Mouse (Mus musculus): ENCODE measurements around the gene Il17rb.

Gene Il17rb

DNA sequence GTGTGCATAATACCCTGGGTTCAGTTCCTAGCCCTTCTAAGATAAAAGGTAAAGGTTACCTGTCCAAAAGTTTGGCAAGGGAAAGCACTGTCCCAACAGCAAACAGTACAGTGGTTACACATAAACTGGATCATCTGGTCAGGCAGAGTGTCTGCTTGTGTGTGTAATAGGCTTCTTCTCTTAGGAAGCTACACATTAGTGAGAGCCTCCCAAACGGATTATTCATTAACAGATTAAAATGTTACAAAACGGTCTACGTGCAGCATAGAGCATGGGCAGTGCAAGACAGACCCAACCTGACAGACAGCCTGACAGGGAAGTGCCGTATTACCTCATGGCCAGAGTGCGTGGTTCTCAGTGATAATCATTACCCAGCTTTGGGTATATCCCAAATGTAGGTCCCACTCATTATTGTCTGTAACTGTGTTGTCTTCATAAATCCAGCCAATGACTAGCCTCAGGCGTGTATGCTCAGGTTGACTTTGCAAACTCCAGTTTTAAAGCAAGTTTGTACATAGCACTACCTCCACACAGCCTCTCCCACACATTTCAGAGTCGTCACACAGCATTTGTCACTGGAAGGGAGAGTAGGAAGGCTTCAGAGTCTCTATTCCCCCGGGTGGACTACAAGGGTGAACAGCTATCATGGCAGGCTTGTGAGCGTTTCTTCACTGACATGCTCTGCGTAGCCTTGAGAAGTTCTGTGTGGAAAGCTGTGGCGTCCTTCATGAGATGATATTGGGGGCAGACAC, 12.5 kb downstream of the Il17rb start:
- peak; percentile 17; the same call in 1 of the 2 replicates for TF ChIP-seq GATA4 (IDR thresholded peaks at IDR 0.05; ENCODE audit: insufficient replicate concordance, low read length)

DNA sequence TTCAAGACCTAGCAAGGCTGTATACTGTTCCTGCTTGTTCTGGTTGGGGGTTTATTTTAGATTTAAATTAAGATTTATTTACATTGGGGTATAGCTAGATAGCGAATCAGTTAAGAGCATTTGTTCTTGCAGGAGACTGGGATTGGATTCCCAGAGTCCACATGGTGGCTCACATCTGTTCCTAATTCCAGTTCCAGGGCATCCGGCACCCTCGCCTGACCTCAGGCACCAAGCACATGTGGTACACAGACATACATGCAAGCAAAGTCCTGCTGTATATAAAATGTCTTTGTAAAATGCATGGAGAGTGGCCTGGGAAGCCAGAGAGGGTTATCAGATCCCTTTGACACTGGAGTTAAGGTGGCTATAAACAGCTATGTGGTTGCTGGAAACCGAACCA, 13.7 kb downstream of the Il17rb start:
- TF ChIP-seq GATA4 (IDR thresholded peaks at IDR 0.05; ENCODE audit: insufficient replicate concordance, low read length) = no peak

- TF ChIP-seq GATA4 (IDR thresholded peaks at IDR 0.05; ENCODE audit: insufficient replicate concordance, low read length) = no peak
These were observed 20.4 kb downstream of the Il17rb start for GRCm38 (mm10) chr14:29988337-29988736.

DNA sequence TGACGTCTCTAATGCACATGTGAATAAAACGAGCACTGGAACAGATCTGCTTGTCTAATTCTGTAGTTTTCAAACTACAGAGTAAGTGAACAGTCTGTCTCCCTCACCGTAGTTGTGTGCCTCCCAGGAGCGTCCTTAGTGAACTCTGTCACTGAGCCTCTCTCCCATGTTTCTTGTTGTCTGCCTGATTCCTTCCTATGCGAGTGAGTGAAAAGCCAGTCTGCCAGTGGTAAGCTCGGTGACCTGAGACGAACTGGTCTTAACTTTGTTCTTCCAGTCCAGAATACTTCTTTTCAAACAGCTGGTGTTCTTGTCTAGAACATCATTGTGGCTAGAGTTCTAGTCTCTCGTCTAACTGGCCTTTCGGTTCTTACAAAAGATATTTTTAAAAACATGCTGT, 21.0 kb downstream of the Il17rb start:
- no peak for TF ChIP-seq GATA4 (IDR thresholded peaks at IDR 0.05; ENCODE audit: insufficient replicate concordance, low read length)

GRCm38 (mm10) chr14:29987276-29987675, 21.4 kb downstream of the Il17rb start:
- no peak for TF ChIP-seq GATA4 (IDR thresholded peaks at IDR 0.05; ENCODE audit: insufficient replicate concordance, low read length)

DNA sequence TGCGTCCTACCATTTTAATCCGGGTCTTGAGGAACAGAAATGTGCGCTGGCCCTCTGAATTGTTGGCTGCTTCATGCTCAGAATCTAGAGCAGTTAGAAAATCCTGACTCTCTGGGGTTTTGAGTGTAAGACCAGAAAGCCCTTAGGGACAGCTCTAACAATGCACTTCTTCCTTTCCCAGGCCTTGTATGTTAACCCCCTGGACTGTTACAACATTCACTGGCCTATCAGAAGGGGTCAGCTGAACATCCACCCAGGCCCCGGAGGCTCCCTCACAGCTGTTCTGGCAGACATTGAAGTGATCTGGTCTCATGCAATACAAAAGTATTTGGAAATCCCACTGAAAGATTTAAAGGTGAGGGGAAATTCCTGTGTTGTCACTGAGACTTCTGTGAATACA, 22.6 kb downstream of the Il17rb start:
- no peak for TF ChIP-seq GATA4 (IDR thresholded peaks at IDR 0.05; ENCODE audit: insufficient replicate concordance, low read length)

GRCm38 (mm10) chr14:29980447-29981205, 28.1 kb downstream of the Il17rb start:
- no peak for TF ChIP-seq GATA4 (IDR thresholded peaks at IDR 0.05; ENCODE audit: insufficient replicate concordance, low read length)

DNA sequence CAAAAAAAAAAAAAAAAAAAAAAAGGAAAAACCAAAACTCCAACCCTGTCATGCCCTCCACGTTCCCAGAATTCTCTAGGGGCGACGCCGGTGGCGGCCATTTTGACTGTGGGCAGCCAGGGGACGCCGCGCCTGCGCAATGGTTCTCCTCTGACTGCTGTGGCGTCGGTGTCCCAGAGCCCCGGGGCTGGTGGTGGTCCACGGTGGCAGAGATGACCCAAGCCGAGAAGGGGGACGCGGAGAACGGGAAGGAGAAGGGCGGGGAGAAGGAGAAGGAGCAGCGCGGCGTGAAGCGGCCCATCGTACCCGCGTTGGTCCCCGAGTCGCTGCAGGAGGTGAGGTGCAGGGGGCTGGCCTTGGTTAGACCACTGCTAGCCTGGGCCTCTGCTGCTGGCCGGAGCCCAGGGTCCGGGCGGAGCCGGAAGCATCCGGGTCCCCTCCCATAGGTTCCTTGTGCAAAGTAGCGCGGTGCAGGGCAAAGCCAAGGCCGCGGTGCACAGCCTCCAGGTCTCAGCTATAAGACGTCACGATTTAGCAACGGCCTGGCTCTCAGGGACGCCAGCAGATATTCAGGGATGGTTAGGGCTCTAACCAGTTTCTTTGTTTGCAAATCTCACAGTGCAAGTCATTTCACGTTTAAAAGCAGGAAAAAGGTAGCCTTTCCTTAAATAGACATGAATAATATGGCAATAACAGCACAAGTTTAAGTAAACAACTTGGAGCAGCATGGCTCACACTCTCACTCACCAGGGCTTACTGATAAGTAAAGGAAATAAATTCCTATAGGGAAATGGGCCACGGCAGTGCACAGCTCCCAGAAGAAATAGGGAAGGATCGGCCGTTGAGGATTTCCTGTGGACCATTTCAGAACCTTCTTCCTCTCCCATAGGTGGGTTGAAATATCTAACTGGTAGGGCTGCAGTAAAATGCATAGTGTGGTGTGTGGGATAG, 30.2 kb downstream of the Il17rb start, which contains the start of gene Actr8:
Actr8 (plus strand) TSS at position 84 of the 951 bp plus-strand sequence.
- no peak for TF ChIP-seq GATA4 (IDR thresholded peaks at IDR 0.05; ENCODE audit: insufficient replicate concordance, low read length)

GRCm38 (mm10) chr14:29976927-29977326, 31.8 kb downstream of the Il17rb start:
- peak; percentile 60; the same call in 1 of the 2 replicates for TF ChIP-seq GATA4 (IDR thresholded peaks at IDR 0.05; ENCODE audit: insufficient replicate concordance, low read length)

- no peak for TF ChIP-seq GATA4 (IDR thresholded peaks at IDR 0.05; ENCODE audit: insufficient replicate concordance, low read length)
These were observed 36.7 kb downstream of the Il17rb start for GRCm38 (mm10) chr14:29971993-29972392.

DNA sequence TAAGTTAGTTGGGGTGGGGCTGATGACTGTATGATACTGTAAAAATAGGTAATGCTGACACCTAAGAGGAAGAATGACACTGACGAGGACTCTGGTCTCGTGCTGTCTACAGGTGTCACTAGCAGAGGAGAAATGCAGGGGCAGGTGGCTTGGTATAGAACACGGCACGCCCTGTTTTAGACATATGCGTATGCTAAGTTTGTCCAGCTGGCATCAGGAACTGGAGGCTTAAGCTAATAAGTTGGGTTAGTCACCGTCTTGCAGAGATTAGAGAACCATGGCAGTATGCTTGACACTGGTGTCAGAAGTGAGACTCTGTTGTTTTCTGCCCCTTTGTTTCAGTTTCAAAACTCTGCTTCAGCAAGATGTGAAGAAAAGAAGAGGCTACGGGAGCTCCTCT, 37.2 kb downstream of the Il17rb start:
- TF ChIP-seq GATA4 (IDR thresholded peaks at IDR 0.05; ENCODE audit: insufficient replicate concordance, low read length) = no peak

DNA sequence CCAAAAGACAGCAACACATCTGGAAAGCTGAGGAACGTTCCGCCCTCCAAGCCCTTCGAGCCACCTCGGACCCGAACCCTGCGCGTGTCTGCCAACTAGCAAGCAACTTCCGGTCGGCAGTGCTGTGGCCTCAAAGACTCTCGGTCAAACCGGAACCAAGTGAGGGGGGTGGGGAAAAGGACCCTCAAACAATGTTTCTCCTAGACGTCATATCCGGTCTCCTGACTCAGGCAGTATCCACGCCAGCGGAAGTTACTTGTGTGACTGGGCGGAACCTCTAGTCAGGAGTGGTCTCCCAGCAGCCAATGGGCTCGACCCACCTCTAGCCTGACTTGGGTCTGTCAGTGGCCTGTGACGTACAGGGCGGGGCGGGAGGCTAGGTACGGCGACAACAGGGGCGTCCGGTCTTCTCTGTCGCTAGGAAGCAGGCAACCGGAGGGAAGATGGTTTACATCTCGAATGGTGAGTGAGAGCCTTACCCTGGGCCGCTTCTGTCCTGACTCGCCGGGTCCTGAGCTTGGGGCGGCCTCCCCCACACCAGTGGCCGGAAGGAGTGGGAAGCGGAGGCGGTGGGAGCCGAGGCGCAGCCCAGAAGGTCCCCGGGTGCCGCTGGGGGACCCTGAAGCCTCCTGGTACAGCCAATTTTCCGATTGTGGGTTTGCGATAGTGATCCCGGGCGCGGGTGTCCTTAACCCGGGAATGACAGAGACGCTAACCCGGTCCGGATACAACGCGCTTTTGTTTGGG, 40.4 kb downstream of the Il17rb start, which contains the start of gene Selenok:
Selenok (plus strand) TSS at position 234 of the 747 bp plus-strand sequence.
- no peak for TF ChIP-seq GATA4 (IDR thresholded peaks at IDR 0.05; ENCODE audit: insufficient replicate concordance, low read length)

DNA sequence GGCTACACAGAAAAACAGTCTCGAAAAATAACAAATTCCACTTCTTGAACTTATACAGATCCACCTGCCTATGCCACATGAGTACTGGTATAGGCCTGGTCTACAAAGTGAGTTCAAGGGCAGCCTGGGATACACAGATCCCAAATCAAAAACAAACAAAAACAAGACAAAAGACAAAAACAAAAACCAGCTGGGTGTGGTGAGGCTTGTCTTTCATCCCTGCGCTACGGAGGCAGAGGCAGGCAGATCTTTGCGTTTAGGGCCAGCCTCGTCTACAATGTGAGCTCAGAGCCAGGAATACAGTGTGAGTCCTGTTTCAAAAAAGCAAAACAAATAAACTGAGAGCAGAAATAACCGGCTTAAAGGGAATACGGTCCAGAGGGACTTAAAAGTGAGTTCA, 41.1 kb downstream of the Il17rb start:
- TF ChIP-seq GATA4 (IDR thresholded peaks at IDR 0.05; ENCODE audit: insufficient replicate concordance, low read length) = no peak

- TF ChIP-seq GATA4 (IDR thresholded peaks at IDR 0.05; ENCODE audit: insufficient replicate concordance, low read length) = no peak
These were observed 51.3 kb downstream of the Il17rb start for GRCm38 (mm10) chr14:29957393-29957792.

Measured in liver, adult (tissue).